Mouse (Mus musculus) heart, embryonic 10.5 days (tissue): ENCODE measurements at regions not wholly inside any gene's neighbourhood (a gene's known extent, or its start where the extent isn't known, plus 50 kb on each side); places are given as distances from the start of the nearest gene placed in this dataset.

Experiments
- DNase-seq: peaks from one replicate; pipeline ENCODE4 v3.0.0-alpha.2; 2017; ENCODE audit warnings: low spot score
- H3K27ac ChIP-seq: fragments of 300-500 bp; sonication (generic); 2 replicates; pipeline ENCODE4 v1.5.1; 2016; ENCODE audit warnings: mild to moderate bottlenecking
- H3K27me3 ChIP-seq: fragments of 300-500 bp; sonication (generic); 2 replicates; pipeline ENCODE4 v1.6.1; 2016; ENCODE audit warnings: mild to moderate bottlenecking; ENCODE audit not compliant: poor library complexity, insufficient read depth, severe bottlenecking
- H3K36me3 ChIP-seq: fragments of 300-500 bp; sonication (generic); 2 replicates; pipeline ENCODE4 v1.6.1; 2016; ENCODE audit warnings: mild to moderate bottlenecking, moderate library complexity
- H3K4me1 ChIP-seq: fragments of 300-500 bp; sonication (generic); 2 replicates; pipeline ENCODE4 v1.6.1; 2016; ENCODE audit warnings: mild to moderate bottlenecking
- H3K4me3 ChIP-seq: fragments of 300-500 bp; sonication (generic); 2 replicates; pipeline ENCODE4 v1.5.1; 2016; ENCODE audit warnings: mild to moderate bottlenecking, moderate library complexity
- H3K9me3 ChIP-seq: fragments of 300-500 bp; sonication (generic); 2 replicates; pipeline ENCODE4 v1.6.1; 2016; ENCODE audit warnings: mild to moderate bottlenecking, moderate library complexity
- WGBS: fragments of 180-500 bp; shearing (Covaris S2); methylation state at CpG from one replicate; pipeline ENCODE4 v1.1.7; 2016; 5-methylcytosine and 5-hydroxymethylcytosine counted together

GRCm38 (mm10) chr14:86435345-86435744 lies 705.7 kb downstream of the Diaph3 start:
- Histone ChIP-seq H3K4me3 (no peak overlapping the region), H3K4me1 (no peaks in the 10 kb centered on the region), H3K9me3 (no peaks in the 10 kb centered on the region), H3K36me3 (no peaks in the 10 kb centered on the region), H3K27me3 (no peaks in the 10 kb centered on the region), H3K27ac (no peak overlapping the region)
- DNase-seq = no peak
- 85% methylated on average over 2 of the region's 2 CpGs for WGBS

- 77% methylated on average over 6 of the region's 6 CpGs for WGBS
- H3K27ac ChIP-seq = no peak overlapping the region
- no peak for DNase-seq
- no peaks in the 10 kb centered on the region for H3K9me3 ChIP-seq
- H3K27me3 ChIP-seq = no peaks in the 10 kb centered on the region
- no peaks in the 10 kb centered on the region for H3K4me1 ChIP-seq
- H3K36me3 ChIP-seq = no peaks in the 10 kb centered on the region
- H3K4me3 ChIP-seq = no peak overlapping the region
These were observed 709.7 kb downstream of the Diaph3 start for GRCm38 (mm10) chr14:86431215-86431816.

GRCm38 (mm10) chr14:86421881-86422280 lies 719.2 kb downstream of the Diaph3 start:
- WGBS = 76% methylated on average over 5 of the region's 5 CpGs
- Histone ChIP-seq H3K4me1 (no peaks in the 10 kb centered on the region), H3K27ac (no peak overlapping the region), H3K9me3 (no peaks in the 10 kb centered on the region), H3K4me3 (no peak overlapping the region), H3K36me3 (no peaks in the 10 kb centered on the region), H3K27me3 (no peaks in the 10 kb centered on the region)
- DNase-seq = no peak

- no peak overlapping the region for H3K4me3 ChIP-seq
- H3K36me3 ChIP-seq = no peaks in the 10 kb centered on the region
- no peaks in the 10 kb centered on the region for H3K4me1 ChIP-seq
- H3K27me3 ChIP-seq = no peaks in the 10 kb centered on the region
- no peak for DNase-seq
- 84% methylated on average over 3 of the region's 3 CpGs for WGBS
- no peak overlapping the region for H3K27ac ChIP-seq
- H3K9me3 ChIP-seq = no peaks in the 10 kb centered on the region
These were observed 721.0 kb downstream of the Diaph3 start for GRCm38 (mm10) chr14:86419959-86420598.

- no peak overlapping the region for H3K4me3 ChIP-seq
- H3K9me3 ChIP-seq = no peaks in the 10 kb centered on the region
- no peak overlapping the region for H3K27ac ChIP-seq
- WGBS = 94% methylated on average over 3 of the region's 3 CpGs
- peaks cover 18% of the 10 kb centered on the region; the same call in 1 of the 2 replicates for H3K27me3 ChIP-seq
- DNase-seq = no peak
- no peaks in the 10 kb centered on the region for H3K36me3 ChIP-seq
- H3K4me1 ChIP-seq = no peaks in the 10 kb centered on the region
These were observed 744.2 kb downstream of the Diaph3 start for GRCm38 (mm10) chr14:86396876-86397275.

DNA sequence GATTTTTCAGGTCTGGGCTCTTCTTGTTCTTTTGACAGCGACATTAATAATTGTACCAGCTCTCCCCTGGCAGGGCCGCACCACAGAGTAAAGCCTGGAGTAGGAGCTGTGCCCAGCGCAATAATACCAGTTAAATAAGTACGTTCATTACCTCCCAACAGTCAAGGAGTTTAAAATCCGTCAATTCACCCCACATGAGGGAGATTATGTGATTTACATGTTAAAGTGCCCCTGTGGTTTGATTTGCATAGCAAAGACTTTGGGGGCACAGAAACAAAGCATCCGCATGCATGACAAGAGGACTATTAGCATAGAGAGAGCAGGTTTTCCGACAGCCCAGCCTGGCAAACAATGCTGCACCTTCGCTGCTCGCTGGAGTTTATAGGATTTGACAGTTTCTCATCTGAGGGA lies 745.1 kb downstream of the Diaph3 start:
- Histone ChIP-seq H3K4me1 (no peaks in the 10 kb centered on the region), H3K36me3 (no peaks in the 10 kb centered on the region), H3K27ac (no peak overlapping the region), H3K9me3 (no peaks in the 10 kb centered on the region), H3K27me3 (peaks cover 18% of the 10 kb centered on the region; the same call in 1 of the 2 replicates), H3K4me3 (peak overlapping the region; percentile 43)
- WGBS = 15% methylated on average over 9 of the region's 9 CpGs
- DNase-seq = no peak

- H3K27me3 ChIP-seq = peaks cover 18% of the 10 kb centered on the region; the same call in 1 of the 2 replicates
- no peak for DNase-seq
- no peaks in the 10 kb centered on the region for H3K36me3 ChIP-seq
- H3K9me3 ChIP-seq = no peaks in the 10 kb centered on the region
- peak overlapping the region; percentile 43 for H3K4me3 ChIP-seq
- H3K4me1 ChIP-seq = no peaks in the 10 kb centered on the region
- H3K27ac ChIP-seq = no peak overlapping the region
- 27% methylated on average over 10 of the region's 10 CpGs for WGBS
These were observed 745.5 kb downstream of the Diaph3 start for GRCm38 (mm10) chr14:86395531-86395930.

DNA sequence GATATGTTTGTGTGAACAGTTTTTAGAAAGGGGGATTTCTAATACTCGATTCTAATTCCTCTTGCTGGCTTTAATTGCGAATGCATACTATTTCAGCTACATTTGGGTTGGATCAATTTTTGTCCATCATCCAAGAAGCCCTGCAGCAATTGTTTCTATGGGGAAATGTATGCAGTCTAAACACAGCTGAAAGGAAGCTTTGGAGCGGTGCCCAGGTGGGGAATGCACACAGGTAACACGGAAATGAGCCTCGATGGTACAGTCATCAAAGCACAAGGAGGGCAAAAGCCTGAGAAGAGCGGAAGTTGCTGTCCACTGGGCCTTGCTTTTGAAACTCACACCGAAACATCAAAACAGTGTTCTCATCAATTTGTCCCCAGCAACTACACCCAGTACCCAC lies 746.0 kb downstream of the Diaph3 start:
- Histone ChIP-seq H3K36me3 (no peaks in the 10 kb centered on the region), H3K9me3 (no peaks in the 10 kb centered on the region), H3K27ac (no peak overlapping the region), H3K4me3 (no peak overlapping the region), H3K27me3 (peaks cover 18% of the 10 kb centered on the region; the same call in 1 of the 2 replicates), H3K4me1 (no peaks in the 10 kb centered on the region)
- 67% methylated on average over 7 of the region's 7 CpGs for WGBS
- DNase-seq = no peak

DNA sequence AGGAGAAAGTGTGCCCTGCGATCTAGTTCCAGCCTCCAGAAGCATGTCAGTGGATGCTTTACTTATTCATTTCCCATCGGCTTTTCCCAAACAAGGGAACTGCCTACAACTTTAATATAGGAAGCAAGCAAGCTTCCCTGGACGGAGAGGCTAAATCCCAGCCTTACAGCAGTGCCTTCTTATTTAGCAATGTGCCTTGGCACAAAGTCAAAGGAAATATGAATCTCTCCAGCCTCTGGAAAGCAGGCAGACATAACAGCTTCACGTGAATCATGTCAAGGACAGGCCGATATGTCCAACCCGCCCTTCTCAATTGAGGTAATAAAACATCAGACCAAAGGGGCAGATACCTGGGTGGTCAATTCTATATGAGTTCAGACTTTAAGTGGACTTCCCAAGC lies 755.9 kb downstream of the Diaph3 start:
- H3K27me3 ChIP-seq = no peaks in the 10 kb centered on the region
- no peak for DNase-seq

DNA sequence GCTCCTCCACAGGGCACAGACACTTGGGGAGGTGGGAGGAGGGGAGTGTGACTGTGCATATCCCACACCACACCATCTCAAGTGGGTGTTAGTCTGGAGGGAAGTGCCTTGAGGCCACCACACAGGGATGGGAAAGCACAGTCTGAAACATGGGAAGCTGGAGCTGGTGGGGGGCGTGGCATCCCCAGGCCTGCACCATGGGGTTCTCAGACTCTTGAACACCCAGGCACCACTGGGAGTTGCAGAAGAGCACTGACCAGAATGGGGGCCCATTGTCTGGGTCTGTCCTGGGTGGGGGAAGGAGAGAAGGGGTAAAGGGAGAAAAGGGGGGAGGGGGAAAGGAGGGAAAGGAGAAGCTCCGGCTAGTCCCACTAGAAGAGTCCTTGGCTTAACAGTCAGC lies 776.0 kb downstream of the Diaph3 start:
- DNase-seq = no peak
- Histone ChIP-seq H3K27ac (no peak overlapping the region), H3K4me3 (no peak overlapping the region), H3K36me3 (no peaks in the 10 kb centered on the region), H3K9me3 (no peaks in the 10 kb centered on the region), H3K27me3 (no peaks in the 10 kb centered on the region), H3K4me1 (peaks cover 12% of the 10 kb centered on the region; the same call in 1 of the 2 replicates)
- 77% methylated on average over 2 of the region's 2 CpGs for WGBS

More for the DNA sequence above, 755.9 kb downstream of the Diaph3 start:
- Histone ChIP-seq H3K9me3 (no peaks in the 10 kb centered on the region), H3K27ac (no peak overlapping the region), H3K36me3 (no peaks in the 10 kb centered on the region), H3K4me3 (no peak overlapping the region), H3K4me1 (no peaks in the 10 kb centered on the region)
- 86% methylated on average over 6 of the region's 6 CpGs for WGBS

- WGBS = 56% methylated on average over 7 of the region's 7 CpGs
- Histone ChIP-seq H3K4me1 (peaks cover 12% of the 10 kb centered on the region; the same call in 1 of the 2 replicates), H3K27me3 (no peaks in the 10 kb centered on the region), H3K9me3 (no peaks in the 10 kb centered on the region), H3K4me3 (no peak overlapping the region), H3K36me3 (no peaks in the 10 kb centered on the region), H3K27ac (no peak overlapping the region)
- DNase-seq = no peak
These were observed 780.5 kb downstream of the Diaph3 start for GRCm38 (mm10) chr14:86360423-86361059.

DNA sequence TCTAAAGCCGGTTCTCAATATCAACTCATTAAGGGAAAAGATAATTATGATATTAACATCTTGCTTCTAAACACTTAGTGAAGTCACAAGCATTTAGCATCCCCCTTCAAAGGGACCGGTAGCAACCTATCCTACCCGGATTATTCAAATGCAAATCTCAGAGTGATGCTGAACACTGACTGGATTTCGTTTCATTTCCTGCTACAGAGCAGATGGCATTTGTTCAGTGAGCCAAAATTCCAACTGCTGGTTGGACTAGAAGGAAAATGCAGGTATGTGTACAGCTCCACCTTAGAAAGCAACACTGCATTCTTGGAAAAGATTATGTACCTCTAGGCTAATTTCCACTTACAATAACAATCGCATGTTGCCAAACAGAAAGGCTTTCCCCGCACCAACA lies 782.5 kb downstream of the Diaph3 start:
- no peaks in the 10 kb centered on the region for H3K27me3 ChIP-seq
- DNase-seq = no peak
- no peaks in the 10 kb centered on the region for H3K9me3 ChIP-seq
- H3K27ac ChIP-seq = no peak overlapping the region
- no peaks in the 10 kb centered on the region for H3K36me3 ChIP-seq
- H3K4me1 ChIP-seq = no peaks in the 10 kb centered on the region
- no peak overlapping the region for H3K4me3 ChIP-seq
- WGBS = 80% methylated on average over 6 of the region's 6 CpGs

- 52% methylated on average over 1 of the region's 1 CpGs for WGBS
- DNase-seq = no peak
- no peaks in the 10 kb centered on the region for H3K4me1 ChIP-seq
These were observed 790.5 kb downstream of the Diaph3 start for GRCm38 (mm10) chr14:86350526-86350925.

More at GRCm38 (mm10) chr14:86350526-86350925, 790.5 kb downstream of the Diaph3 start:
- no peak overlapping the region for H3K27ac ChIP-seq
- H3K36me3 ChIP-seq = no peaks in the 10 kb centered on the region
- H3K9me3 ChIP-seq = no peaks in the 10 kb centered on the region
- no peak overlapping the region for H3K4me3 ChIP-seq
- H3K27me3 ChIP-seq = no peaks in the 10 kb centered on the region
